Mouse (Mus musculus) layer of hippocampus, postnatal 10 days (tissue): ENCODE measurements around the gene Tefm. TPM values are rescaled to one million over a fixed set of nuclear protein-coding genes. Genes with fewer than 3 reads are reported as not detected.
A peak's percentile ranks its signal among the peaks of the same experiment; 100 is the strongest.

Source experiments
- DNase-seq, 2 experiments: peaks; one replicate each; pipeline ENCODE4 v3.0.0; 2021; ENCODE audit warnings: low spot score in 2 of 2
- total RNA-seq, 2 experiments: library from RNA; stranded (reverse); gene quantifications; 2 replicates each; pipeline ENCODE4 v1.2.3; 2021

Tefm gene
- total RNA-seq, 2 experiments from 2014 or later, result 10.7 to 10.8 TPM

DNA sequence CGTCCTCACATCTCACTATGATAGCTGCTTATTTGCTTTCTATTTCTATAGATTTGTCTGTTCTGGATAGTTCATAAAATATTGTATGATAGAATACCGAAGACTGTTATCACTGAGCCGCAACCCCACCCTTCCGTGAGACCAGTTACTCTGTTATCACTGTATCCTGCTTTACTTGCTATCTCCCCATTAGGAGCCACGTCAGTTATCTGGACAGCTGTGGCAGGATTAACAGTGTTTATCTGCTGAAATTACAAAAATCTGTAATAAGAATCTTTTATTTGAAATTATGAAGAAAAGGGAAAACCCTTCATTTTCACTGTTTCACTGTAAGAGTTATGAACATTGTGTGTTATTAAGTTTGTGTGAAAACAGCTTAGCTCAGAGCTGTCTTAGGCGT lies 40.7 kb downstream of the Tefm start:
- no peak for DNase-seq

DNA sequence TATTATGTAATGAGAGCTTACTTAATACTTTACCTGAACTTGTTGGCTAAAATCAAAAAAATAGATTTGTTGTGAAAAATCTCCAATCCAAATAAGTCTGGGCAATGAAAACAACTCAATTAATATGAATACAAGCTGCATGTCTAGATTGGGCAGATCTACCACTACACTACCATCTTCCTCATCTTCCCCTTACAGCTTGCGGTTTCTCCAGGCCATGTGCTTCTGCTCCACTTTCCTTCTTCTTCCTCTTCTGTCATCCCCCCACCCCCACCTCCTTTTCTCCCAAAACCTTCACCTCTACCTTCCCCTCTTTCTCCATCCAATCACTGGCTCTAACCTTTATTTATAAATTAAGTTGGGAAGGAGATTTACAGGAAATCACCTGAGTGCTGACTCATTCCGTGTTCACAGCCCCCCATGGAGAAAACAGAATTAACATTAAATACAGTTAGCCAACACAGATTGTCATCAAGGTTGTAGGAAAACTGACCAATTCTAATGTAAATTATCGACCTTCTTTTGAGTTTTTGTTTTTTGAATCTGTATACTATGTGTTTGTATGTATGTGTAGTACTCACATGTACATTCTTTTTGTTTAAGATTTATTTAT lies 43.4 kb downstream of the Tefm start:
- DNase-seq, result no peak

DNA sequence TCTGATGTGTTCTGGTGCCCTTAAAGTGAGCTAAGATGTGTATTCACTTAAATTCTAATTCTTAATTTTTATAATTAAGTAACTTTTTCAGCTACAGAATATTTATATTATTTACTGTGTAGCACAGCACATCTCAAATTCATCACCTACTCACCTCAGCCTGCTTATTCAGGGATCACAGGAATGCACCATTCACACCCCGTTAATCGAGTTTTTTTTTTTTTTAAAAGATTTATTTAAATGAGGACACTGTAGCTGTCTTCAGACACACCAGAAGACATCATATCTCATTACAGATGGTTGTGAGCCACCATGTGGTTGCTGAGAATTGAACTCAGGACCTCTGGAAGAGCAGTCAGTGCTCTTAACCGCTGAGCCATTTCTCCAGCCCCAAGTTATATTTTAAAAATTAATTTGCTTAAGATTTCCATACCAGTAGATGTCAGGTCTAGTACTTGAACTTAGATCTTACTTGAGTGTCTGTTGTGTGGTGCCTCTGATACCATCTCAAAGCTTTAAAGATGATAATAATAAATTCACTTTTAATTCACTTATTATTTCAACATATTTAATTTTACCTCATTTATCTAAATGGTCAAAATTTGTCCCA lies 51.3 kb downstream of the Tefm start:
- DNase-seq, result no peak

DNA sequence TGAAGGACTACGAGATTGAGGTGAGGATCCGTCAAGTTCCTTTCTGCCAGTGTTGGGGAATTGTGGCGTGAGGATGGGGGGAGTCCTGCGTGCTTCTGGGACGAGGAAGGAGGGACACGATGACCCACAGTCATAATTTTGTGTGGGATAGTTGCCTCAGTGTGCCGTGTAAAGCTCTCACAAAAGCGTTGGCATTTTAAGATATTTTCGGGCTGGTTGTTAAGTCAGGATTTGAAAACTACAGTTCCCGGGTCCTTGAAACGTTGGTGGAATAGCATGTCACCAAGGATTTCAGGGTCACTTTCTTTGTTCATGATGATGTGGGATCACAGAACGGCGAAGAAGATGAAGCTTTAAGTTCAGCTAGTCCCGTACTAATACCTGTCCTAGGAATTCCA lies 52.2 kb downstream of the Tefm start:
- DNase-seq, result no peak

DNA sequence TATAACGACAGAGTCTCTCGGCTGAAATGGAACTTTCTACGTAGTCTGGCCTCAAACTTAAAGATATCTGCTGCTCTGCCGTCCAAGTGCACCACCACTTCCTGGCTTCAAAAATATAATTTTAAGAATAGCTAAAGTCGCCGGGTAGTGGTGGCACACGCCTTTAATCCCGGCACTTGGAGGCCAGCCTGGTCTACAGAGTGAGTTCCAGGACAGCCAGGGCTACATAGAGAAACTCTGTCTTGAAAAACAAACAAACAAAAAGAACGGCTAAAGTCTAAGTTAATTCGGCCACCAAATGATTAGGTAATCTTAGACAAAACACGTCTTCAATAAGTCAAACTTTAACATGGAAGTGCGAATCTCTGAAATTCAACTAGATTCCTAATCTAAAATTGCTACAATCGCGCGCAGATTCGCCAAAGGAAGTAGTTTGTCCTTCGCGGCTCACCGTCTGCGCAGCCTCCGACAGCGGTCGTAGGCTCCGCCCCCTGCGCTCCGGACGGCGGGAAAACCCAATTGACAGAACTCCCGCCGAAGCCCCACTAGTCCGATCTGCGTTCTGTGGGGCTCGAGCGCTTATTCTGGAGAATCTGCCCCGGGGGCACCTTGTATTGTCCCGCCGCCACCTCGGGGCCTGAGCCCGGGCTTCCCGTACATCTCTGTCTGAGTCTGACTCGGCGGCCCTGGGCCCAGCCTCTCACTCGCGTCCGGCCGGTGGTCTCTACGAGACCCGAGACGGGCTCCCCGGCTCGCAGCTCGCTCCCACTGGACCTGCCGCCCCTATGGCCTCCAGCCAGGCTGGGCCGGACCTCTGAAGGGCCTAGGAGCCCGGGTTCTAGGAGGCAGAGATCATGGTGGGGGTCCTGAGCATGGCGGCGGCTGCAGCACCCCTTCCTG lies 52.8 kb downstream of the Tefm start, which contains the start of gene Atad5:
Atad5 (plus strand) TSS at position 484 of the 900 bp plus-strand sequence.
- DNase-seq, result peak; percentile 93 to 94

DNA sequence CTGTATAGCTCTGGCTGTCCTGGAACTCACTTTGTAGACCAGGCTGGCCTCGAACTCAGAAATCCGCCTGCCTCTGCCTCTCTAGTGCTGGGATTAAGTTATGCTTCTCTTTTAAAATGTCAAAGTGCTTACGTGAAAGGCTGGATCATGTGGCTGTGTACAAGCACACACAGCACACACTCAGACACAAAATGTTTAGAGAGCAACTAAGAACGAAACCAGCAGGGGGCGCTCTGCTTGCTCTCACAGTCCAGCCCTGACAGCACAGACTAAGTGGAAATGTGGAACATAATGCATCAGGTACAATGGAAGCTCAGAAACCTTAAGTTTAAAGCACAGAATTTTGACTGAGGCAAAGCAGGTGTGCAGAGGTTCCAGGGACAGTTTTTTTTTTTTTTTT lies 55.1 kb downstream of the Tefm start:
- peak; percentile 79 to 84 for DNase-seq

Other genes with a start within 250 kb of the Tefm start
- 10 to 100 TPM; 37.6 to 40.1 TPM for gene Utp6, start 179.8 kb downstream of the Tefm start, total RNA-seq
- gene Suz12, start 149.1 kb downstream of the Tefm start, total RNA-seq, result 10 to 100 TPM; 33.0 to 37.0 TPM
- 10 to 100 TPM; 18.0 to 18.6 TPM for gene Crlf3, start 61.2 kb downstream of the Tefm start, total RNA-seq
- 1 to 10 TPM; 6.0 to 6.6 TPM for gene Atad5, start 52.8 kb downstream of the Tefm start, total RNA-seq
- 1 to 10 TPM; 8.5 to 9.7 TPM for gene Adap2, start 11.9 kb upstream of the Tefm start, total RNA-seq
- 1 to 10 TPM; 3.3 to 4.1 TPM for gene Rnf135, start 41.7 kb upstream of the Tefm start, total RNA-seq
- 10 to 100 TPM; 62.2 to 64.0 TPM for gene Rhot1, start 66.8 kb upstream of the Tefm start, total RNA-seq
- gene Rhbdl3, start 158.7 kb upstream of the Tefm start, total RNA-seq, result 10 to 100 TPM; 18.9 to 19.6 TPM
- gene 5730455P16Rik, start 235.9 kb upstream of the Tefm start, total RNA-seq, result 10 to 100 TPM; 43.5 to 46.0 TPM
- gene Zfp207, start 241.1 kb upstream of the Tefm start, total RNA-seq, result 100 to 1,000 TPM; 152 to 164 TPM